Mouse (Mus musculus): ENCODE results near the gene Tpd52l2. TPM values are rescaled to one million over a fixed set of nuclear protein-coding genes. Genes with fewer than 3 reads are reported as not detected.

Gene Tpd52l2
- polyA plus RNA-seq, 1 experiment from 2014 or later: 151 TPM

- Histone ChIP-seq H3K4me3 (ENCODE audit: low read depth, low read length) (no peak overlapping the region), H3K4me2 (replicated peaks; ENCODE audit: low read depth, low read length) (no peak overlapping the region), H3K4me1 (replicated peaks; ENCODE audit: control insufficient read depth, insufficient read depth, low read length) (no peaks in the 10 kb centered on the region), H3K9ac (ENCODE audit: low read depth, low read length) (no peak overlapping the region), H3K36me3 (ENCODE audit: control insufficient read depth, insufficient read depth, low read length) (no peaks in the 10 kb centered on the region), H3K9me3 (ENCODE audit: control insufficient read depth, low read length) (no peaks in the 10 kb centered on the region), H3K27ac (ENCODE audit: low read depth, low read length) (no peak overlapping the region), H3K27me3 (ENCODE audit: control insufficient read depth, insufficient read depth, low read length) (no peaks in the 10 kb centered on the region)
- ATAC-seq (ENCODE audit: low FRiP score) (no peak), DNase-seq (ENCODE audit: low spot score) (no peak)
- WGBS: 94% methylated on average over 6 of the region's 6 CpGs
Measured at GRCm38 (mm10) chr2:181541761-181542380, 44.9 kb downstream of the Tpd52l2 start.

GRCm38 (mm10) chr2:181546142-181546541, 49.2 kb downstream of the Tpd52l2 start:
- Histone ChIP-seq H3K4me2 (replicated peaks; ENCODE audit: low read depth, low read length) (no peak overlapping the region), H3K27me3 (ENCODE audit: control insufficient read depth, insufficient read depth, low read length) (no peaks in the 10 kb centered on the region), H3K4me3 (ENCODE audit: low read depth, low read length) (no peak overlapping the region), H3K9ac (ENCODE audit: low read depth, low read length) (no peak overlapping the region), H3K36me3 (ENCODE audit: control insufficient read depth, insufficient read depth, low read length) (peaks cover 9% of the 10 kb centered on the region; the same call in 1 of the 2 replicates), H3K4me1 (replicated peaks; ENCODE audit: control insufficient read depth, insufficient read depth, low read length) (no peaks in the 10 kb centered on the region), H3K27ac (ENCODE audit: low read depth, low read length) (no peak overlapping the region), H3K9me3 (ENCODE audit: control insufficient read depth, low read length) (no peaks in the 10 kb centered on the region)
- no peak for ATAC-seq (ENCODE audit: low FRiP score)
- WGBS: 91% methylated on average over 7 of the region's 7 CpGs
- DNase-seq (ENCODE audit: low spot score): no peak

- 72% methylated on average over 1 of the region's 1 CpGs for WGBS
- DNase-seq (ENCODE audit: low spot score): no peak
Measured at GRCm38 (mm10) chr2:181548227-181548626, 51.3 kb downstream of the Tpd52l2 start.

GRCm38 (mm10) chr2:181548682-181549081, 51.7 kb downstream of the Tpd52l2 start:
- no peak for DNase-seq (ENCODE audit: low spot score)
- no peak overlapping the region for H3K27ac ChIP-seq (ENCODE audit: low read depth, low read length)

More at GRCm38 (mm10) chr2:181548227-181548626, 51.3 kb downstream of the Tpd52l2 start:
- peaks cover 12% of the 10 kb centered on the region; the same call in 1 of the 2 replicates for H3K36me3 ChIP-seq (ENCODE audit: control insufficient read depth, insufficient read depth, low read length)
- no peak overlapping the region for H3K9ac ChIP-seq (ENCODE audit: low read depth, low read length)
- no peak overlapping the region for H3K4me2 ChIP-seq (replicated peaks; ENCODE audit: low read depth, low read length)
- H3K4me3 ChIP-seq (ENCODE audit: low read depth, low read length): no peak overlapping the region
- ATAC-seq (ENCODE audit: low FRiP score): no peak
- H3K4me1 ChIP-seq (replicated peaks; ENCODE audit: control insufficient read depth, insufficient read depth, low read length): no peaks in the 10 kb centered on the region
- no peaks in the 10 kb centered on the region for H3K27me3 ChIP-seq (ENCODE audit: control insufficient read depth, insufficient read depth, low read length)
- no peaks in the 10 kb centered on the region for H3K9me3 ChIP-seq (ENCODE audit: control insufficient read depth, low read length)
- no peak overlapping the region for H3K27ac ChIP-seq (ENCODE audit: low read depth, low read length)

GRCm38 (mm10) chr2:181550233-181550632, 53.3 kb downstream of the Tpd52l2 start:
- Histone ChIP-seq H3K27ac (ENCODE audit: low read depth, low read length) (no peak overlapping the region), H3K9me3 (ENCODE audit: control insufficient read depth, low read length) (no peaks in the 10 kb centered on the region), H3K27me3 (ENCODE audit: control insufficient read depth, insufficient read depth, low read length) (no peaks in the 10 kb centered on the region), H3K9ac (ENCODE audit: low read depth, low read length) (no peak overlapping the region), H3K36me3 (ENCODE audit: control insufficient read depth, insufficient read depth, low read length) (peaks cover 12% of the 10 kb centered on the region; the same call in 1 of the 2 replicates), H3K4me1 (replicated peaks; ENCODE audit: control insufficient read depth, insufficient read depth, low read length) (no peaks in the 10 kb centered on the region), H3K4me3 (ENCODE audit: low read depth, low read length) (no peak overlapping the region), H3K4me2 (replicated peaks; ENCODE audit: low read depth, low read length) (no peak overlapping the region)
- no peak for ATAC-seq (ENCODE audit: low FRiP score)
- WGBS: 93% methylated on average over 2 of the region's 2 CpGs
- DNase-seq (ENCODE audit: low spot score): no peak

More at GRCm38 (mm10) chr2:181548682-181549081, 51.7 kb downstream of the Tpd52l2 start:
- no peak for ATAC-seq (ENCODE audit: low FRiP score)
- Histone ChIP-seq H3K9ac (ENCODE audit: low read depth, low read length) (no peak overlapping the region), H3K4me2 (replicated peaks; ENCODE audit: low read depth, low read length) (no peak overlapping the region), H3K4me3 (ENCODE audit: low read depth, low read length) (no peak overlapping the region), H3K27me3 (ENCODE audit: control insufficient read depth, insufficient read depth, low read length) (no peaks in the 10 kb centered on the region), H3K9me3 (ENCODE audit: control insufficient read depth, low read length) (no peaks in the 10 kb centered on the region), H3K36me3 (ENCODE audit: control insufficient read depth, insufficient read depth, low read length) (peaks cover 12% of the 10 kb centered on the region; the same call in 1 of the 2 replicates), H3K4me1 (replicated peaks; ENCODE audit: control insufficient read depth, insufficient read depth, low read length) (no peaks in the 10 kb centered on the region)
- 91% methylated on average over 5 of the region's 5 CpGs for WGBS

- no peak for DNase-seq (ENCODE audit: low spot score)
- Histone ChIP-seq H3K4me1 (replicated peaks; ENCODE audit: control insufficient read depth, insufficient read depth, low read length) (no peaks in the 10 kb centered on the region), H3K27me3 (ENCODE audit: control insufficient read depth, insufficient read depth, low read length) (no peaks in the 10 kb centered on the region), H3K36me3 (ENCODE audit: control insufficient read depth, insufficient read depth, low read length) (peaks cover 10% of the 10 kb centered on the region; the same call in 1 of the 2 replicates), H3K4me2 (replicated peaks; ENCODE audit: low read depth, low read length) (no peak overlapping the region), H3K9ac (ENCODE audit: low read depth, low read length) (no peak overlapping the region), H3K4me3 (ENCODE audit: low read depth, low read length) (no peak overlapping the region), H3K27ac (ENCODE audit: low read depth, low read length) (no peak overlapping the region), H3K9me3 (ENCODE audit: control insufficient read depth, low read length) (no peaks in the 10 kb centered on the region)
- no peak for ATAC-seq (ENCODE audit: low FRiP score)
Measured at GRCm38 (mm10) chr2:181553772-181554171, 56.8 kb downstream of the Tpd52l2 start.

GRCm38 (mm10) chr2:181567338-181567737, 70.4 kb downstream of the Tpd52l2 start:
- Histone ChIP-seq H3K4me3 (ENCODE audit: low read depth, low read length) (no peak overlapping the region), H3K27ac (ENCODE audit: low read depth, low read length) (no peak overlapping the region), H3K9ac (ENCODE audit: low read depth, low read length) (no peak overlapping the region), H3K4me1 (replicated peaks; ENCODE audit: control insufficient read depth, insufficient read depth, low read length) (no peaks in the 10 kb centered on the region), H3K27me3 (ENCODE audit: control insufficient read depth, insufficient read depth, low read length) (no peaks in the 10 kb centered on the region), H3K4me2 (replicated peaks; ENCODE audit: low read depth, low read length) (no peak overlapping the region), H3K9me3 (ENCODE audit: control insufficient read depth, low read length) (no peaks in the 10 kb centered on the region), H3K36me3 (ENCODE audit: control insufficient read depth, insufficient read depth, low read length) (no peaks in the 10 kb centered on the region)
- no peak for ATAC-seq (ENCODE audit: low FRiP score)
- WGBS: 88% methylated on average over 3 of the region's 3 CpGs
- no peak for DNase-seq (ENCODE audit: low spot score)

Other genes with a start within 250 kb of the Tpd52l2 start
- 17.9 and 19.7 TPM in 2 replicates for gene Gmeb2, start 209.1 kb upstream of the Tpd52l2 start, polyA plus RNA-seq (2014; fragmentation: Nextera tagmentation; extraction: Ambion mirVana)
- gene Stmn3, start 182.6 kb upstream of the Tpd52l2 start, polyA plus RNA-seq (2014; fragmentation: Nextera tagmentation; extraction: Ambion mirVana): 426 and 432 TPM in 2 replicates
- 41.6 and 45.6 TPM in 2 replicates for gene Rtel1, start 177.4 kb upstream of the Tpd52l2 start, polyA plus RNA-seq (2014; fragmentation: Nextera tagmentation; extraction: Ambion mirVana)
- gene Zgpat, start 132.2 kb upstream of the Tpd52l2 start, polyA plus RNA-seq (2014; fragmentation: Nextera tagmentation; extraction: Ambion mirVana): 33.4 and 38.1 TPM in 2 replicates
- 51.6 and 55.2 TPM in 2 replicates for gene Arfrp1, start 131.7 kb upstream of the Tpd52l2 start, polyA plus RNA-seq (2014; fragmentation: Nextera tagmentation; extraction: Ambion mirVana)
- gene Lime1, start 117.1 kb upstream of the Tpd52l2 start, polyA plus RNA-seq (2014; fragmentation: Nextera tagmentation; extraction: Ambion mirVana): 20.2 and 20.9 TPM in 2 replicates
- 15.6 and 17.2 TPM in 2 replicates for gene Zbtb46, start 37.7 kb upstream of the Tpd52l2 start, polyA plus RNA-seq (2014; fragmentation: Nextera tagmentation; extraction: Ambion mirVana)
- gene Abhd16b, start 3.9 kb upstream of the Tpd52l2 start, polyA plus RNA-seq (2014; fragmentation: Nextera tagmentation; extraction: Ambion mirVana): 0.09 and 0.14 TPM in 2 replicates
- 97.1 and 104 TPM in 2 replicates for gene Dnajc5, start 23.3 kb downstream of the Tpd52l2 start, polyA plus RNA-seq (2014; fragmentation: Nextera tagmentation; extraction: Ambion mirVana)
- gene Uckl1, start 87.8 kb downstream of the Tpd52l2 start, polyA plus RNA-seq (2014; fragmentation: Nextera tagmentation; extraction: Ambion mirVana): 54.1 and 57.7 TPM in 2 replicates
- 66.5 and 78.1 TPM in 2 replicates for gene Prpf6, start 94.7 kb downstream of the Tpd52l2 start, polyA plus RNA-seq (2014; fragmentation: Nextera tagmentation; extraction: Ambion mirVana)
- gene Zfp512b, start 95.7 kb downstream of the Tpd52l2 start, polyA plus RNA-seq (2014; fragmentation: Nextera tagmentation; extraction: Ambion mirVana): 25.4 and 30.8 TPM in 2 replicates
- gene Samd10, start 102.1 kb downstream of the Tpd52l2 start, polyA plus RNA-seq (2014; fragmentation: Nextera tagmentation; extraction: Ambion mirVana): 75.9 and 77.7 TPM in 2 replicates
- 0.35 TPM in 1 of 2 replicates, not detected in the other for gene Gm29797, start 159.9 kb downstream of the Tpd52l2 start, polyA plus RNA-seq (2014; fragmentation: Nextera tagmentation; extraction: Ambion mirVana)
- 17.0 and 17.1 TPM in 2 replicates for gene Sox18, start 174.5 kb downstream of the Tpd52l2 start, polyA plus RNA-seq (2014; fragmentation: Nextera tagmentation; extraction: Ambion mirVana)
- gene Tcea2, start 183.2 kb downstream of the Tpd52l2 start, polyA plus RNA-seq (2014; fragmentation: Nextera tagmentation; extraction: Ambion mirVana): 20.7 and 21.2 TPM in 2 replicates
- 62.2 and 63.7 TPM in 2 replicates for gene Rgs19, start 196.8 kb downstream of the Tpd52l2 start, polyA plus RNA-seq (2014; fragmentation: Nextera tagmentation; extraction: Ambion mirVana)
- not detected in 2 replicates for gene Lkaaear1, start 201.3 kb downstream of the Tpd52l2 start, polyA plus RNA-seq (2014; fragmentation: Nextera tagmentation; extraction: Ambion mirVana)
- 21.6 and 24.3 TPM in 2 replicates for gene Oprl1, start 217.9 kb downstream of the Tpd52l2 start, polyA plus RNA-seq (2014; fragmentation: Nextera tagmentation; extraction: Ambion mirVana)